Mouse (Mus musculus): ENCODE results near the gene Fbxw27. TPM values are rescaled to one million over a fixed set of nuclear protein-coding genes. Genes with fewer than 3 reads are reported as not detected.
"Not testable (repeated sequence)": the region's sequence is repeated elsewhere in the genome, so short reads cannot be mapped to it uniquely, and the experiment has no call there.

Gene Fbxw27
- polyA plus RNA-seq, 1 experiment from 2014 or later, result not detected

- H3K27me3 ChIP-seq (ENCODE audit: insufficient read depth, poor library complexity, severe bottlenecking), result no peaks in the 10 kb centered on the region
- H3K4me1 ChIP-seq, result no peaks in the 10 kb centered on the region
- DNase-seq (ENCODE audit: low spot score), result no peak
- no peak overlapping the region for H3K4me3 ChIP-seq
- 77% methylated on average over 2 of the region's 2 CpGs for WGBS
- H3K36me3 ChIP-seq, result no peaks in the 10 kb centered on the region
- H3K9me3 ChIP-seq, result no peaks in the 10 kb centered on the region
- H3K27ac ChIP-seq, result no peak overlapping the region
Observed at GRCm38 (mm10) chr9:109795811-109796210, 5.3 kb upstream of the Fbxw27 start.

GRCm38 (mm10) chr9:109795221-109795620, 4.8 kb upstream of the Fbxw27 start:
- WGBS, result 88% methylated on average over 2 of the region's 2 CpGs
- H3K4me1 ChIP-seq, result no peaks in the 10 kb centered on the region
- no peaks in the 10 kb centered on the region for H3K27me3 ChIP-seq (ENCODE audit: insufficient read depth, poor library complexity, severe bottlenecking)
- H3K9me3 ChIP-seq, result no peaks in the 10 kb centered on the region
- no peak overlapping the region for H3K27ac ChIP-seq
- H3K4me3 ChIP-seq, result no peak overlapping the region
- no peak for DNase-seq (ENCODE audit: low spot score)
- no peaks in the 10 kb centered on the region for H3K36me3 ChIP-seq

- H3K4me1 ChIP-seq; H3K36me3 ChIP-seq; H3K4me3 ChIP-seq; H3K9me3 ChIP-seq; H3K27me3 ChIP-seq (ENCODE audit: insufficient read depth, poor library complexity, severe bottlenecking); DNase-seq (ENCODE audit: low spot score); H3K27ac ChIP-seq: not testable (repeated sequence)
- WGBS, result 74% methylated on average over 1 of the region's 1 CpGs
Observed at GRCm38 (mm10) chr9:109766841-109767240, 23.6 kb downstream of the Fbxw27 start.

GRCm38 (mm10) chr9:109745989-109746388, 44.5 kb downstream of the Fbxw27 start, which contains the start of gene Fbxw26:
Gene Fbxw26 (minus strand): TSS chr9:109746089.
- not testable (repeated sequence) for DNase-seq (ENCODE audit: low spot score)

More at GRCm38 (mm10) chr9:109745989-109746388, 44.5 kb downstream of the Fbxw27 start, which contains the start of gene Fbxw26:
- H3K27me3 ChIP-seq (ENCODE audit: insufficient read depth, poor library complexity, severe bottlenecking); H3K36me3 ChIP-seq; H3K9me3 ChIP-seq; H3K4me3 ChIP-seq; H3K27ac ChIP-seq; H3K4me1 ChIP-seq: not testable (repeated sequence)
- WGBS, result 71% methylated on average over 3 of the region's 3 CpGs

Other genes starting within 250 kb of the Fbxw27 start
- gene Fbxw15, start 222.4 kb downstream of the Fbxw27 start, polyA plus RNA-seq (2016; fragmentation: Nextera tagmentation; extraction: Ambion mirVana), result not detected in 2 replicates
- gene Fbxw24, start 164.6 kb downstream of the Fbxw27 start, polyA plus RNA-seq (2016; fragmentation: Nextera tagmentation; extraction: Ambion mirVana), result not detected in 2 replicates
- not detected in 2 replicates for gene Fbxw25, start 126.0 kb downstream of the Fbxw27 start, polyA plus RNA-seq (2016; fragmentation: Nextera tagmentation; extraction: Ambion mirVana)
- not detected in 2 replicates for gene Fbxw18, start 88.0 kb downstream of the Fbxw27 start, polyA plus RNA-seq (2016; fragmentation: Nextera tagmentation; extraction: Ambion mirVana)
- not detected in 2 replicates for gene Fbxw26, start 44.6 kb downstream of the Fbxw27 start, polyA plus RNA-seq (2016; fragmentation: Nextera tagmentation; extraction: Ambion mirVana)
- gene Spink8, start 21.6 kb upstream of the Fbxw27 start, polyA plus RNA-seq (2016; fragmentation: Nextera tagmentation; extraction: Ambion mirVana), result not detected in 2 replicates
- 84.4 and 93.4 TPM in 2 replicates for gene Nme6, start 42.1 kb upstream of the Fbxw27 start, polyA plus RNA-seq (2016; fragmentation: Nextera tagmentation; extraction: Ambion mirVana)
- gene Camp, start 58.9 kb upstream of the Fbxw27 start, polyA plus RNA-seq (2016; fragmentation: Nextera tagmentation; extraction: Ambion mirVana), result not detected in 2 replicates
- gene Cdc25a, start 84.9 kb upstream of the Fbxw27 start, polyA plus RNA-seq (2016; fragmentation: Nextera tagmentation; extraction: Ambion mirVana), result 24.5 and 37.8 TPM in 2 replicates
- gene Map4, start 140.8 kb upstream of the Fbxw27 start, polyA plus RNA-seq (2016; fragmentation: Nextera tagmentation; extraction: Ambion mirVana), result 69.1 and 88.4 TPM in 2 replicates

Measured in heart, embryonic 10.5 days (tissue).